Mouse (Mus musculus): Measurements from ENCODE around the gene Nek9.

DNA sequence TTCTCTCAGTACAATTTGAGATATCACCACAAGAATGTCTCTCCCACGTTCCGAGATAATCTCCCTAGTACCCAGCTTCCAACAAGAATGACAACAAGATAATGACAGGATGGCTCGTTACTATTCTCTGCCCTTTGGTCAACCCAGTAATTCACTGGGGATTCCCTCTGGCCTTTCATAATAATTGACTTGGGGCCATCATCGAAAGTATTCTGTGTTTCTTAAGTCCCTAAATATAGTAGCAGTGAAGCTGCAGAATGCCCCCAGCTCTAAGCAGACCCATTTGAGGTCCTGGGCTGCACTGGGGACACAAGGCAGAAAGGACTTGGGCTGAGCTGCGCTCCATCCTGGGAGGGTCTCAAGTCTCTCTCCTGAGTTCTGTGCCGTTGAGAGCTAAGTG, 46.9 kb downstream of the Nek9 start:
- no peak for TF ChIP-seq FLI1 (IDR thresholded peaks at IDR 0.05; ENCODE audit: low read length)
- no peak for TF ChIP-seq GATA1 (IDR thresholded peaks at IDR 0.05; ENCODE audit: borderline replicate concordance, low read length)
